Mouse (Mus musculus): Measurements from ENCODE around the gene Hmox2.

Hmox2 gene

GRCm38 (mm10) chr16:4718753-4719518 lies 7.2 kb upstream of the Hmox2 start, which contains the start of gene Nmral1:
Nmral1 (minus strand) TSS chr16:4719356.
- TF ChIP-seq GATA4 (IDR thresholded peaks at IDR 0.05; ENCODE audit: insufficient replicate concordance, low read length), result no peak

- no peak for TF ChIP-seq GATA4 (IDR thresholded peaks at IDR 0.05; ENCODE audit: insufficient replicate concordance, low read length)
Observed at GRCm38 (mm10) chr16:4722128-4722914, 3.8 kb upstream of the Hmox2 start.

- TF ChIP-seq GATA4 (IDR thresholded peaks at IDR 0.05; ENCODE audit: insufficient replicate concordance, low read length), result no peak
Observed at GRCm38 (mm10) chr16:4722915-4723209, 3.3 kb upstream of the Hmox2 start.

DNA sequence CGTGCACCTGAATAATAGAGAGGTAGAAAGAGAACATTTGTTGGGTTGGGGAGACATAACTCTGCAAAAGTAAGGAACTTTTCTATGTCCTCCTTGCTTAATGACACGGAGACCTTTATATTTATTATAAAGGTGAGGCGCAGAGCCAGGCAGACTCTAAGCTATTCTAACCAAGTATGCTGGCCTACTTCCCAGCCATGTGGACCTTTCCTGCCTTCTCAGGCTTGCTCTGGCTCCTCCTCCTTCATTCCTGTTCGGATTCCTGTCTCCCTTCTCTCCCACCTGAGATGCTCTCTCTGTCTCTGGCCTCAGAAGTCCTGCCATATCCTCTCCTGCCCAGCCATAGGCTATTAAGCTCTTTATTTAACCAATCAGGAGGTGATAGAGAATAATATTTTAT lies 895 bp upstream of the Hmox2 start:
- no peak for TF ChIP-seq GATA4 (IDR thresholded peaks at IDR 0.05; ENCODE audit: insufficient replicate concordance, low read length)

GRCm38 (mm10) chr16:4726528-4727128 lies 467 bp downstream of the Hmox2 start:
- no peak for TF ChIP-seq GATA4 (IDR thresholded peaks at IDR 0.05; ENCODE audit: insufficient replicate concordance, low read length)

DNA sequence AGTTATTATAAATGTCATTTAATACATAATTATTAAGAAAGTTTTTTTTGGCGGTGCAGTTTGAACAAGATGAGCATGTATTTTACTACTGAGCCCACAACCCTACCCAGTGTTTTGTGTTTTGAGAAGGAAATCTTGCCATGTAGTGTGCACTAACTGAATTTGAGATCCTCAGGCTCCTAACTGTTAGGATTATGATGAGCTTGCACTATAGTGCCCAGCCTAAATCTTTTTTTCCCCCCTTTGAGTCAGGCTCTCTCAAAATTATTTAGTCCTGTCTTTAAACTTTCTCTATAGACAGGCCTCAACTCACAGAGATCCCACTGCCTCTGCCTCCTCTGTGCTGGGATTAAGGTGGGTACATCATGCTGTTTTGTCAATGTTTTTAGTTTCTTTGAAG lies 1.4 kb downstream of the Hmox2 start:
- TF ChIP-seq GATA4 (IDR thresholded peaks at IDR 0.05; ENCODE audit: insufficient replicate concordance, low read length), result no peak

- TF ChIP-seq GATA4 (IDR thresholded peaks at IDR 0.05; ENCODE audit: insufficient replicate concordance, low read length), result peak; percentile 90
Observed at GRCm38 (mm10) chr16:4727963-4728362, 1.8 kb downstream of the Hmox2 start.

DNA sequence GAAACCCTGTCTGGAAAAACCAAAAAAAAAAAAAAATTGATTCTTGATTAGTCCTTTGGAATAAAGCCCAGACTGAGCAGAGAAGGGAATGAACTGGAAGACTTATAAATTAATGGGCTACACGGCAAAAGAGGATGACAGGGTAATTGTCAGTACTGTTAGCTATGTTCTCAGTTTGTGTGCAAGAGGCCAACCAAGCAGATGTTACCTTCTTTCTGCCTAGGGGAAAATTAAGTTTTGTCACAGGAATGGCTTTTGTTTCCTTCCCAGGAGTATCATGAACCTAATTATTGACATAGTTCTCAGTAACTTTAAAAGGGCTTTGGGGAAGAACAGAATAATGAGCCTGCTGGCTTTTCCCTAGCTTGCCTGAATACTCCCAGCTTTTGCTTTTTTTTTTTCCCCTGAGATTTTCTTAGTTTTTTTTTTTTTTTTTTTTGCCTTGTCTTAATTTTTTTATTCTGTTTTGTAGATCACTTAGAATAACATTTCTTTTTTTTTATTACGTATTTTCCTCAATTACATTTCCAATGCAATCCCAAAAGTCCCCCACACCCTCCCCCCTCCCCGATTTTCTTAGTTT lies 4.7 kb downstream of the Hmox2 start:
- no peak for TF ChIP-seq GATA4 (IDR thresholded peaks at IDR 0.05; ENCODE audit: insufficient replicate concordance, low read length)

DNA sequence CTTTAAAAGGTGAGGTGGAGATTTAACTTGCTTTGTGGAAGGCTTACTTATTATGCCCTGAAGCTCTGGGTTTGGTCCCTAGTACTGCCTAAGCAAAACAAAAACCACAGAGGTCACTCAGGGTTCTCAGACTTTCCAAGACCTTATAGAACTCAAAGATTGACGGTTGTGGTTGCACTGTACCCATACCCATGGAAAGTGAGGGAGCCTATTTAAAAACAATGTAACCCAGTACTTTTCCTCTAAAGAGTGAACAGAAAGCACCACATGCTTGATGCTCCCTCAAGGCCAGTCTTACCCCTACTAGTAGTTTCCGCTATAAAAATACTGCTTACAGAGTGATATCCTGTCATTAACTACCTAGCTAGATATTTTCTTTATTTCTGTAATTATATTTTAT lies 10.1 kb downstream of the Hmox2 start:
- TF ChIP-seq GATA4 (IDR thresholded peaks at IDR 0.05; ENCODE audit: insufficient replicate concordance, low read length), result no peak

DNA sequence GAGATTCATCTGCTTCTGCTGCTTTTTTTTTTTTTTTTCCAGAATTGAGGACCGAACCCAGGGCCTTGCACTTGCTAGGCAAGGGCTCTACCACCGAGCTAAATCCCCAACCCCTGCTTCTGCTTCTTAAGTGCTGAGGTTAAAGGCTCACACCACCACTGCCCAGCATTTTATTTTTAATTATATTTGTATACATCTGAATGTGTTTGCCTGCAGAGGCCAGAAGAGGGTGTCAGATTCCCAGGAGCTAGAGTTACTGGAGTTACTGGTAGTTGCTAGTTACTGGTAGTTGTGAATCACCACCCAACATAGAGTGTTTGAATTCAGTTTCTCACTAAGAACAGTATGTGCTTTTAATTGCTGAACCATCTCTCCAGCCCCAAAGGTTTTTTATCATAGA lies 13.8 kb downstream of the Hmox2 start:
- no peak for TF ChIP-seq GATA4 (IDR thresholded peaks at IDR 0.05; ENCODE audit: insufficient replicate concordance, low read length)

DNA sequence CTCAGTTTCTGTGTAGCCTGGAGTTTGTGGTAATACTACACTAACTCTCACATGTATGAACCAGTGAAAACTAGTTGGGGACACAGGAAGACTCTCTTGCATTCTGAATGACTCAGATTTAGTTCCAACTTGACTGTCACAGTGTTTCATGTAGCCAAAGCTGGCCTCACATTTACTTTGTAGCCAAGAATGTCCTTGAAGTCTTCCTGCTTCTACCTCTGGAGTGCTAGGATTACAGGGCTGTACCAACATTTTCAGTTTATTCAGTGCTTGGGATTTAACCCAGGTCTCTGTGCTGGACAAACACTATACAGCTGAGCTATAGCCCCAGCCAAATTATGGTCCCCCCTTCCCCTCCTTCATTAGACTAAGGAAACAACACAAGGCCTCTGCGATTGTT lies 16.0 kb downstream of the Hmox2 start:
- TF ChIP-seq GATA4 (IDR thresholded peaks at IDR 0.05; ENCODE audit: insufficient replicate concordance, low read length), result no peak

GRCm38 (mm10) chr16:4752155-4752554 lies 26.0 kb downstream of the Hmox2 start:
- no peak for TF ChIP-seq GATA4 (IDR thresholded peaks at IDR 0.05; ENCODE audit: insufficient replicate concordance, low read length)

- TF ChIP-seq GATA4 (IDR thresholded peaks at IDR 0.05; ENCODE audit: insufficient replicate concordance, low read length), result 0 out of 2 replicates have a peak, but pooled peaks have one; percentile 20
Observed at GRCm38 (mm10) chr16:4754045-4754444, 27.9 kb downstream of the Hmox2 start.

GRCm38 (mm10) chr16:4762437-4762836 lies 36.3 kb downstream of the Hmox2 start:
- TF ChIP-seq GATA4 (IDR thresholded peaks at IDR 0.05; ENCODE audit: insufficient replicate concordance, low read length), result no peak

- peak; percentile 31; the same call in 1 of the 2 replicates for TF ChIP-seq GATA4 (IDR thresholded peaks at IDR 0.05; ENCODE audit: insufficient replicate concordance, low read length)
Observed at GRCm38 (mm10) chr16:4763276-4763675, 37.1 kb downstream of the Hmox2 start.

GRCm38 (mm10) chr16:4765852-4766251 lies 39.7 kb downstream of the Hmox2 start:
- no peak for TF ChIP-seq GATA4 (IDR thresholded peaks at IDR 0.05; ENCODE audit: insufficient replicate concordance, low read length)
